Comparison of ENCODE assay signal across 22 mouse cellular contexts in the genomic region with DNA sequence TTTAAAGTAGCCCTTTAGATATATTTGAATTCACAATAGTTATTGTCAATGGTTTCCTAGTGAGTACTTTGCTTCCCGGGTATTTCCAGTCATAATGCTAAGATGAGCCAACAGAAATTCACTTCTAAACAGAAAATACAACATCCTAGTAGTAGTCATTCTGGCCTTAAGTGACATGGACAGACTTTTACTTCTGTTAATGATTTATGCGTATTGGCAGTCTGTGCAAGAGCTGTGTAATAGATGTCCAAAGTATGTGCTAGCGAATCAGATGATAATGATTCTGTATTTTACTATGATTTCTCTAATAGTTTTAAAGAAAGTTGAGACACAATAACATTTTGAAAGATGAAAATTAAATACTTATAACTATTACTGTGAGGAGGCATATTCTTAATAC. TPM values are rescaled to one million over a fixed set of nuclear protein-coding genes. Genes with fewer than 3 reads are reported as not detected.
A peak's percentile ranks its signal among the peaks of the same experiment; 100 is the strongest.
DNase-seq lines count a peak whose midpoint lies in the region; ATAC-seq and TF ChIP-seq lines count a peak whose summit lies in the region.
"Had no signal": no experiment of that assay in that cellular context is flagged by ENCODE, and none has a peak within 500 bp of the region (broad histone marks: within the 10 kb centered on the region; RNA-seq: fewer than 3 reads in every experiment).

No protein-coding gene starts in this region.

- no peak for TF ChIP-seq CTCF in kidney, adult 2 months (conservative IDR thresholded peaks at IDR 0.05; ENCODE audit: insufficient read depth, insufficient read length, low read depth, low read length)
- TF ChIP-seq CTCF in liver, postnatal 0 days (IDR thresholded peaks at IDR 0.05; ENCODE audit: low read depth), result no peak

- H3K9me3 ChIP-seq in kidney, embryonic 14.5 days (ENCODE audit: control insufficient read depth, low read length), result no peaks in the 10 kb centered on the region
- H3K9me3 ChIP-seq in liver, postnatal 0 days (ENCODE audit: low read length), result no peaks in the 10 kb centered on the region
- no peaks in the 10 kb centered on the region for H3K9me3 ChIP-seq in liver, embryonic 12.5 days (replicated peaks)
- H3K9me3 ChIP-seq: embryonic facial prominence, embryonic 13.5 days; embryonic facial prominence, embryonic 15.5 days; forebrain, embryonic 10.5 days; forebrain, embryonic 12.5 days had no signal

- DNase-seq in kidney, adult 2 months, result peak; percentile 80
- no peak for DNase-seq in kidney, postnatal 25 days
- DNase-seq in kidney, postnatal 14 days, result peak; percentile 10
- no peak for DNase-seq in liver, postnatal 0 days
- DNase-seq: adrenal gland, adult 2 months; adrenal gland, postnatal 10 days; adrenal gland, postnatal 25 days; cerebellum, adult 11 months; cerebellum, adult 18-20 months; cerebellum, adult 8-10 months; cerebellum, adult 9-11 months; cerebellum, postnatal 14 days; cerebellum, postnatal 36 days; embryo, embryonic 11 days had no signal

- TF ChIP-seq POLR2A in kidney, adult 2 months (IDR thresholded peaks at IDR 0.05; ENCODE audit: low read depth, low read length), result no peak

- H3K4me2 ChIP-seq in kidney, embryonic 14.5 days (replicated peaks; ENCODE audit: low read depth, low read length), result no peak overlapping the region
- H3K4me2 ChIP-seq in liver, postnatal 0 days (ENCODE audit: low read depth, low read length), result no peak overlapping the region
- H3K4me2 ChIP-seq in liver, embryonic 12.5 days, result no peak overlapping the region
- H3K4me2 ChIP-seq: embryonic facial prominence, embryonic 13.5 days; embryonic facial prominence, embryonic 15.5 days; forebrain, embryonic 12.5 days had no signal

- no peak for TF ChIP-seq EP300 in liver, postnatal 0 days (IDR thresholded peaks at IDR 0.05; ENCODE audit: low read depth)

- no peak overlapping the region for H3K27ac ChIP-seq in kidney, adult 2 months (ENCODE audit: insufficient read depth, low read depth, low read length)
- no peak overlapping the region for H3K27ac ChIP-seq in kidney, embryonic 14.5 days (ENCODE audit: low read depth, low read length)
- no peak overlapping the region for H3K27ac ChIP-seq in liver, postnatal 0 days (ENCODE audit: low read depth)
- H3K27ac ChIP-seq in liver, embryonic 12.5 days, result no peak overlapping the region
- H3K27ac ChIP-seq: embryonic facial prominence, embryonic 13.5 days; embryonic facial prominence, embryonic 15.5 days; forebrain, embryonic 10.5 days; forebrain, embryonic 12.5 days had no signal

- no peak for ATAC-seq in kidney, embryonic 14.5 days (ENCODE audit: low FRiP score, low TSS enrichment)
- peak; percentile 55 for ATAC-seq in liver, postnatal 0 days
- no peak for ATAC-seq in liver, embryonic 12.5 days
- ATAC-seq: forebrain, embryonic 14.5 days had no signal

- WGBS in kidney, adult 2 months, result 59% methylated on average over 3 of the region's 3 CpGs
- WGBS in kidney, embryonic 14.5 days, result 90% methylated on average over 3 of the region's 3 CpGs
- WGBS in liver, postnatal 0 days (ENCODE audit: insufficient replicate concordance), result 69% methylated on average over 3 of the region's 3 CpGs
- 65% methylated on average over 3 of the region's 3 CpGs for whole genome bisulfite sequencing in liver, embryonic 12.5 days (ENCODE audit: insufficient replicate concordance)

- H3K4me1 ChIP-seq in kidney, adult 2 months (ENCODE audit: control insufficient read depth, insufficient read depth, low read length), result peaks cover 8% of the 10 kb centered on the region; the same call in 1 of the 2 replicates
- H3K4me1 ChIP-seq in kidney, embryonic 14.5 days (ENCODE audit: control insufficient read depth, insufficient read depth, low read length), result no peaks in the 10 kb centered on the region
- no peaks in the 10 kb centered on the region for H3K4me1 ChIP-seq in liver, postnatal 0 days (ENCODE audit: insufficient read depth)
- no peaks in the 10 kb centered on the region for H3K4me1 ChIP-seq in liver, embryonic 12.5 days
- H3K4me1 ChIP-seq: embryonic facial prominence, embryonic 13.5 days; embryonic facial prominence, embryonic 15.5 days; forebrain, embryonic 10.5 days; forebrain, embryonic 12.5 days had no signal

- no peak overlapping the region for H3K4me3 ChIP-seq in kidney, adult 2 months (ENCODE audit: insufficient read depth, low read depth, low read length)
- no peak overlapping the region for H3K4me3 ChIP-seq in kidney, embryonic 14.5 days (ENCODE audit: low read length)
- H3K4me3 ChIP-seq in liver, postnatal 0 days (ENCODE audit: low read depth, low read length), result no peak overlapping the region
- no peak overlapping the region for H3K4me3 ChIP-seq in liver, embryonic 12.5 days
- H3K4me3 ChIP-seq: embryonic facial prominence, embryonic 13.5 days; embryonic facial prominence, embryonic 15.5 days; erythroblast, embryonic 14.5 days; forebrain, embryonic 10.5 days; forebrain, embryonic 12.5 days had no signal

- H3K36me3 ChIP-seq in kidney, adult 2 months (ENCODE audit: control insufficient read depth, insufficient read depth, low read length), result no peaks in the 10 kb centered on the region
- no peaks in the 10 kb centered on the region for H3K36me3 ChIP-seq in kidney, embryonic 14.5 days (ENCODE audit: control insufficient read depth, insufficient read depth, low read length)
- H3K36me3 ChIP-seq in liver, postnatal 0 days (replicated peaks; ENCODE audit: insufficient read depth, low read length), result no peaks in the 10 kb centered on the region
- no peaks in the 10 kb centered on the region for H3K36me3 ChIP-seq in liver, embryonic 12.5 days
- H3K36me3 ChIP-seq: embryonic facial prominence, embryonic 13.5 days; embryonic facial prominence, embryonic 15.5 days; forebrain, embryonic 10.5 days; forebrain, embryonic 12.5 days had no signal

- no peaks in the 10 kb centered on the region for H3K27me3 ChIP-seq in kidney, adult 2 months (replicated peaks; ENCODE audit: control insufficient read depth, insufficient read depth, low read length)
- H3K27me3 ChIP-seq in kidney, embryonic 14.5 days (ENCODE audit: control insufficient read depth, insufficient read depth, low read length), result no peaks in the 10 kb centered on the region
- H3K27me3 ChIP-seq in liver, postnatal 0 days (ENCODE audit: insufficient read depth, low read length), result no peaks in the 10 kb centered on the region
- no peaks in the 10 kb centered on the region for H3K27me3 ChIP-seq in liver, embryonic 12.5 days (replicated peaks)
- H3K27me3 ChIP-seq: embryonic facial prominence, embryonic 13.5 days; embryonic facial prominence, embryonic 15.5 days; forebrain, embryonic 12.5 days had no signal

- no peak overlapping the region for H3K9ac ChIP-seq in kidney, embryonic 14.5 days (ENCODE audit: low read depth, low read length)
- H3K9ac ChIP-seq in liver, postnatal 0 days (replicated peaks), result no peak overlapping the region
- H3K9ac ChIP-seq in liver, embryonic 12.5 days, result no peak overlapping the region
- H3K9ac ChIP-seq: embryonic facial prominence, embryonic 13.5 days; embryonic facial prominence, embryonic 15.5 days; forebrain, embryonic 12.5 days had no signal

RNA-seq across cellular contexts. Expression of a gene that starts 23.8 kb away (rescaled TPM):
- polyA plus RNA-seq in kidney, adult 2 months (2012; rRNA removed), result 4.8 and 4.9 TPM in 2 replicates
- 0.14 and 0.46 TPM in 2 replicates for polyA plus RNA-seq in kidney, embryonic 14.5 days (2014; fragmentation: Nextera tagmentation; extraction: Ambion mirVana)
- 1.9 and 2.0 TPM in 2 replicates for polyA plus RNA-seq in liver, postnatal 0 days (2015; fragmentation: Nextera tagmentation; extraction: Ambion mirVana)
- 0.26 and 0.27 TPM in 2 replicates for polyA plus RNA-seq in liver, embryonic 12.5 days (2016; fragmentation: Nextera tagmentation; extraction: Ambion mirVana)
- polyA plus RNA-seq: erythroblast, embryonic 14.5 days had no signal

Comparison
In these comparisons a context has a peak if more than half of its experiments do, and no peak if none do; other contexts are left out.
1. DNase-seq: peak in kidney, adult 2 months (single experiment) and kidney, postnatal 14 days (single experiment); none in kidney, postnatal 25 days (0 of 2) and liver, postnatal 0 days (single experiment).